Mouse (Mus musculus) MEL (cell line): ENCODE measurements around the gene Igf1r. TPM values are rescaled to one million over a fixed set of nuclear protein-coding genes. Genes with fewer than 3 reads are reported as not detected.

Experiments used
- DNase-seq: peaks from one replicate; pipeline ENCODE4 v3.0.0; 2011; ENCODE audit warnings: low read depth, low spot score
- H3K27ac ChIP-seq: 2 replicates; pipeline ENCODE4 v1.5.1; 2012; ENCODE audit warnings: low read depth, mild to moderate bottlenecking, control low read depth, low read length, moderate library complexity; ENCODE audit not compliant: control insufficient read depth
- H3K27me3 ChIP-seq, 2 experiments: fragments of 150-350 bp in 1 of 2; sonication (generic) in 1 of 2; 2 replicates each; pipeline ENCODE4 v1.6.1; 2012; ENCODE audit warnings: low read length in 2 of 2, mild to moderate bottlenecking in 2 of 2, improper control_type of control experiment in 1 of 2, moderate library complexity in 1 of 2; ENCODE audit not compliant: insufficient read depth in 2 of 2, control insufficient read depth in 1 of 2
- H3K36me3 ChIP-seq, 2 experiments: 2 replicates each; pipeline ENCODE4 v1.6.1; 2012 to 2014; ENCODE audit warnings: low read length in 2 of 2, improper control_type of control experiment in 1 of 2, inconsistent platforms in 1 of 2, mild to moderate bottlenecking in 1 of 2; ENCODE audit not compliant: insufficient read depth in 2 of 2, control insufficient read depth in 1 of 2
- H3K4me1 ChIP-seq, 2 experiments: fragments of 150-350 bp in 1 of 2; sonication (generic) in 1 of 2; 2 replicates each; pipeline ENCODE4 v1.6.1; 2012; ENCODE audit warnings: low read length in 2 of 2, improper control_type of control experiment in 1 of 2, mild to moderate bottlenecking in 1 of 2; ENCODE audit not compliant: insufficient read depth in 2 of 2, control insufficient read depth in 1 of 2
- H3K4me3 ChIP-seq, 2 experiments: fragments of 150-350 bp in 1 of 2; sonication (generic) in 1 of 2; 2 replicates each; pipeline ENCODE4 v1.5.1; 2012; ENCODE audit warnings: low read depth in 2 of 2, low read length in 2 of 2, mild to moderate bottlenecking in 2 of 2, moderate library complexity in 2 of 2, control low read depth in 1 of 2, improper control_type of control experiment in 1 of 2; ENCODE audit not compliant: control insufficient read depth in 1 of 2, insufficient read depth in 1 of 2
- H3K79me2 ChIP-seq: 2 replicates; pipeline ENCODE4 v1.6.1; 2012; ENCODE audit warnings: mild to moderate bottlenecking, low read length, moderate library complexity; ENCODE audit not compliant: control insufficient read depth, poor library complexity, insufficient read depth
- H3K9ac ChIP-seq: 2 replicates; pipeline ENCODE4 v1.6.1; 2012; ENCODE audit warnings: low read depth, mild to moderate bottlenecking, control low read depth, low read length, moderate library complexity; ENCODE audit not compliant: control insufficient read depth, poor library complexity, severe bottlenecking
- H3K9me3 ChIP-seq: fragments of 150-350 bp; sonication (generic); replicated peaks from 2 replicates; pipeline ENCODE4 v1.6.1; 2012; ENCODE audit warnings: mild to moderate bottlenecking, low read length, improper control_type of control experiment, moderate library complexity; ENCODE audit not compliant: insufficient read depth
- BHLHE40 ChIP-seq: IDR thresholded peaks from 2 replicates; pipeline ENCODE4 v1.6.1; 2012; ENCODE audit warnings: low read depth, mild to moderate bottlenecking, inconsistent platforms, low read length, improper control_type of control experiment, borderline replicate concordance
- CHD1 ChIP-seq: IDR thresholded peaks from 2 replicates; pipeline ENCODE4 v1.6.1; 2012; ENCODE audit warnings: low read depth, mild to moderate bottlenecking, inconsistent platforms, low read length, improper control_type of control experiment
- CTCF ChIP-seq, 3 experiments: IDR thresholded peaks in 2 of 3; conservative IDR thresholded peaks in 1 of 3; 2 replicates each; pipeline ENCODE4 v1.5.1; 2011 to 2012; ENCODE audit warnings: low read length in 3 of 3, low read depth in 2 of 3, mild to moderate bottlenecking in 2 of 3, improper control_type of control experiment in 1 of 3, inconsistent platforms in 1 of 3, mixed read lengths in 1 of 3, moderate library complexity in 1 of 3; ENCODE audit not compliant: control insufficient read depth in 1 of 3, insufficient read depth in 1 of 3, poor library complexity in 1 of 3, severe bottlenecking in 1 of 3
- E2F4 ChIP-seq: IDR thresholded peaks from 2 replicates; pipeline ENCODE4 v1.6.1; 2011; ENCODE audit warnings: low read depth, low read length, improper control_type of control experiment, borderline replicate concordance
- ELF1 ChIP-seq: IDR thresholded peaks from 2 replicates; pipeline ENCODE4 v1.6.1; 2014; ENCODE audit warnings: low read depth, mild to moderate bottlenecking, inconsistent platforms, low read length, improper control_type of control experiment, moderate library complexity
- EP300 ChIP-seq, 2 experiments: IDR thresholded peaks; 2 replicates each; pipeline ENCODE4 v1.6.1; 2011; ENCODE audit warnings: improper control_type of control experiment in 2 of 2, low read length in 2 of 2, low read depth in 1 of 2, mild to moderate bottlenecking in 1 of 2
- ETS1 ChIP-seq: IDR thresholded peaks from 2 replicates; pipeline ENCODE4 v1.6.1; 2012; ENCODE audit warnings: low read depth, mild to moderate bottlenecking, inconsistent platforms, low read length, improper control_type of control experiment, moderate library complexity
- GATA1 ChIP-seq: IDR thresholded peaks from 2 replicates; pipeline ENCODE4 v1.6.1; 2011; ENCODE audit warnings: low read depth, low read length, improper control_type of control experiment
- HCFC1 ChIP-seq: IDR thresholded peaks from 2 replicates; pipeline ENCODE4 v1.6.1; 2012; ENCODE audit warnings: low read depth, mild to moderate bottlenecking, inconsistent platforms, low read length, improper control_type of control experiment, moderate library complexity
- KAT2A ChIP-seq: conservative IDR thresholded peaks from 2 replicates; pipeline ENCODE4 v1.6.1; 2012; ENCODE audit warnings: low read depth, low read length, improper control_type of control experiment, inconsistent platforms
- MAFK ChIP-seq: IDR thresholded peaks from 2 replicates; pipeline ENCODE4 v1.6.1; 2011; ENCODE audit warnings: low read depth, mild to moderate bottlenecking, low read length, improper control_type of control experiment, borderline replicate concordance
- MAX ChIP-seq: IDR thresholded peaks from 2 replicates; pipeline ENCODE4 v1.6.1; 2011; ENCODE audit warnings: low read length, improper control_type of control experiment
- MEF2A ChIP-seq: IDR thresholded peaks from 2 replicates; pipeline ENCODE4 v1.6.1; 2014; ENCODE audit warnings: low read depth, mild to moderate bottlenecking, inconsistent platforms, low read length, improper control_type of control experiment; ENCODE audit not compliant: poor library complexity, insufficient replicate concordance, severe bottlenecking; ENCODE audit errors: extremely low read depth
- MXI1 ChIP-seq: IDR thresholded peaks from 2 replicates; pipeline ENCODE4 v1.6.1; 2011; ENCODE audit warnings: mild to moderate bottlenecking, low read depth, low read length, improper control_type of control experiment
- MYB ChIP-seq: IDR thresholded peaks from 2 replicates; pipeline ENCODE4 v1.6.1; 2011; ENCODE audit warnings: mild to moderate bottlenecking, low read depth, low read length, improper control_type of control experiment
- MYC ChIP-seq: IDR thresholded peaks from 2 replicates; pipeline ENCODE4 v1.6.1; 2011; ENCODE audit warnings: low read depth, mild to moderate bottlenecking, low read length, improper control_type of control experiment, moderate library complexity
- NELFE ChIP-seq: IDR thresholded peaks from 2 replicates; pipeline ENCODE4 v1.6.1; 2011; ENCODE audit warnings: low read depth, low read length, improper control_type of control experiment
- POLR2A ChIP-seq, 2 experiments: IDR thresholded peaks; 2 replicates each; pipeline ENCODE4 v1.6.1; 2011 to 2012; ENCODE audit warnings: low read length in 2 of 2, mild to moderate bottlenecking in 2 of 2, control low read depth in 1 of 2, improper control_type of control experiment in 1 of 2, low read depth in 1 of 2, moderate library complexity in 1 of 2; ENCODE audit not compliant: control insufficient read depth in 1 of 2, insufficient read depth in 1 of 2, poor library complexity in 1 of 2
- TAL1 ChIP-seq: IDR thresholded peaks from 2 replicates; pipeline ENCODE4 v1.6.1; 2012; ENCODE audit warnings: mild to moderate bottlenecking, inconsistent platforms, low read length, moderate library complexity, mixed read lengths
- TCF12 ChIP-seq: IDR thresholded peaks from 2 replicates; pipeline ENCODE4 v1.6.1; 2014; ENCODE audit warnings: low read depth, mild to moderate bottlenecking, inconsistent platforms, low read length, improper control_type of control experiment, moderate library complexity
- USF1 ChIP-seq: IDR thresholded peaks from 2 replicates; pipeline ENCODE4 v1.6.1; 2014; ENCODE audit warnings: low read depth, mild to moderate bottlenecking, inconsistent platforms, low read length, improper control_type of control experiment, moderate library complexity
- ZKSCAN1 ChIP-seq: IDR thresholded peaks from 2 replicates; pipeline ENCODE4 v1.6.1; 2012; ENCODE audit warnings: low read depth, mild to moderate bottlenecking, inconsistent platforms, low read length, improper control_type of control experiment, moderate library complexity
- ZMIZ1 ChIP-seq: IDR thresholded peaks from 2 replicates; pipeline ENCODE4 v1.6.1; 2012; ENCODE audit warnings: low read depth, mild to moderate bottlenecking, inconsistent platforms, low read length, improper control_type of control experiment, moderate library complexity
- ZNF384 ChIP-seq: IDR thresholded peaks from 2 replicates; pipeline ENCODE4 v1.6.1; 2012; ENCODE audit warnings: low read depth, mild to moderate bottlenecking, inconsistent platforms, low read length, improper control_type of control experiment
- polyA plus RNA-seq, 2 experiments: library from polyadenylated mRNA; stranded (reverse) in 1 of 2; unstranded in 1 of 2; fragments of >175 nt in 1 of 2; fragments of >200 nt in 1 of 2; gene quantifications; 2 replicates each; pipeline versions ENCODE4 v1.2.1 to v1.2.4; 2012; ENCODE audit warnings: low replicate concordance in 2 of 2, low read depth in 1 of 2; ENCODE audit not compliant: insufficient read length in 2 of 2, insufficient read depth in 1 of 2, missing spikeins in 1 of 2
- total RNA-seq: library from RNA; depleted of rRNA; stranded (reverse); fragments of 300-350 nt; gene quantifications from 2 replicates; pipeline ENCODE4 v1.2.3, GENCODE M21; 2012

Gene Igf1r
- total and polyA plus RNA-seq, 3 experiments: 11.8 to 11.9 TPM; not detected in 1

DNA sequence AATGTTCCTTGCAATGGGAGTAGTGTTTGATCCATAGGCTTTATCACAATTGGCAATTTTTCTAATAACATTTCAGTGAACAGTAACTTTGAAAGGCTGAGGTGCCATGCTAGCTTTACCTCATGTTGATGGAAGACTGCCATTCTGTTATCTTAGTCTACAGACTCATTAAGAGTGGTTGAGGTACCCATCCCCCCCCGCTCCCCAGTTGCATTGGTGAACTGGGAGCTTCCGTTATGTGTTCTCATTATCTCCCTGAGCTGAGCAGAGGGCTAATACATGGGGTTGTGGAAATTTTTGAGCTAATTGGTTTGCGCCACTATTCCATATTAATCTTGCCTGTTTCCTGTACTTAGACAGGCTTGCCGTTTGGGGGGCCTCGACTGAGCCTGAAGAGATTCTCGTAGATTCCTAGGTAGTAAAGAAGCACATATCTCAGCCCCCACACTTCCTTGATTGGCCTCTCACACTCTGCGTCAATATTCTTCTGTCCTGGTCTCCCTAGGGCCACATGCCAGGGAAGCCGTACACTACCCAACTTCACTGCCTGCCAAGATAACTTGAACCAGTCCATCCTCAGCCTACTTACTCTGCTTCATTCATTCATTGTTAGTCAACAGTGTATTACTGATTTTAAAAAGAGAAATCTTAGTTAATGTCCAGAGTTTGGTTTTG is 139.8 kb downstream of the Igf1r start (continued):
- 0 out of 2 replicates have a peak, but pooled peaks have one; percentile 37 for TF ChIP-seq BHLHE40
- TF ChIP-seq MAFK: no peak
- no peak for TF ChIP-seq ZKSCAN1
- TF ChIP-seq CHD1: no peak
- TF ChIP-seq ETS1: peak; percentile 73
- peak; percentile 50; the same call in 1 of the 2 replicates for TF ChIP-seq GATA1
- TF ChIP-seq MYC: no peak
- TF ChIP-seq MAX: 0 out of 2 replicates have a peak, but pooled peaks have one; percentile 7
- TF ChIP-seq TCF12: peak; percentile 74
- TF ChIP-seq ZNF384: no peak
- TF ChIP-seq MXI1: peak; percentile 50; the same call in 1 of the 2 replicates
- TF ChIP-seq USF1: no peak
- no peak for TF ChIP-seq MEF2A
- TF ChIP-seq NELFE: no peak
- no peak for TF ChIP-seq ZMIZ1
- no peak for TF ChIP-seq HCFC1
- TF ChIP-seq MYB: peak; percentile 60
- TF ChIP-seq CTCF (IDR thresholded peaks at IDR 0.05 in 2 of 3, conservative IDR thresholded peaks at IDR 0.05 in 1 of 3; ENCODE audit: control insufficient read depth in 1 of 3, insufficient read depth in 1 of 3, low read depth in 2 of 3, low read length in 3 of 3, poor library complexity in 1 of 3, severe bottlenecking in 1 of 3): no peak
- no peak for TF ChIP-seq KAT2A
- TF ChIP-seq ELF1: no peak
- no peak for TF ChIP-seq E2F4
- no peak for TF ChIP-seq POLR2A (IDR thresholded peaks at IDR 0.05; ENCODE audit: control insufficient read depth in 1 of 2, insufficient read depth in 1 of 2, low read depth in 1 of 2, low read length in 2 of 2, poor library complexity in 1 of 2)
- peak; percentile 36; the same call in 1 of the 2 replicates for TF ChIP-seq TAL1

DNA sequence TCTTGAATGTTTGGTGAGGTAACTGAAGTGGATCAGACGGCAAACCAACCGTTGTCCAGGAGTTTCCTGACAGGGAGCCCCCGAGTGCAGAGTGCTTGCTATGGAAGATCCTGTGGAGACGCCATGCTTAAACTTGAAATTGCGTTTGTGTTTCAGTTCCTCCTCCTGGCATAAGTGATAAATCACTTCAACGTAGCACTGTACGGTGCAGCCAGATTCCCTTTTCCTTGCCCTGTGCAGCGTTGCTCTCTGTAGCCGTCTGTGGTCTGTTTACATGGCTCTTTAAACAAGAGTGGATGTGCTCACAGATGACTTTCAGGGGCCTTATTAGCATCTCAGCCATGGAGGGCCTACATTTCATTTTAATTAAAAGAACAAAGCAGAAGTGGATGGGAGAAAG is 141.2 kb downstream of the Igf1r start:
- H3K27me3 ChIP-seq: no peaks in the 10 kb centered on the region
- H3K9ac ChIP-seq: no peak overlapping the region
- H3K79me2 ChIP-seq: no peaks in the 10 kb centered on the region
- TF ChIP-seq EP300 (IDR thresholded peaks at IDR 0.05; ENCODE audit: low read depth in 1 of 2, low read length in 2 of 2) (no peak), TCF12 (no peak), BHLHE40 (no peak), ZKSCAN1 (no peak), KAT2A (no peak), USF1 (no peak), HCFC1 (no peak), MEF2A (no peak)
- H3K36me3 ChIP-seq: peaks cover 0 to 20% of the 10 kb centered on the region in 2 experiments; a peak in 3 of 4 replicates
- H3K4me3 ChIP-seq: no peak overlapping the region
- H3K9me3 ChIP-seq: no peaks in the 10 kb centered on the region
- DNase-seq: no peak
- no peak overlapping the region for H3K27ac ChIP-seq
- peaks cover 15 to 22% of the 10 kb centered on the region in 2 experiments for H3K4me1 ChIP-seq
